Mouse (Mus musculus): ENCODE measurements around the gene Gm49387. TPM values are rescaled to one million over a fixed set of nuclear protein-coding genes. Genes with fewer than 3 reads are reported as not detected.
"Not testable (repeated sequence)": the region's sequence is repeated elsewhere in the genome, so short reads cannot be mapped to it uniquely, and the experiment has no call there.

Gm49387 gene
- polyA plus RNA-seq, 1 experiment: not detected

GRCm38 (mm10) chr14:31613671-31614070 is 27.0 kb downstream of the Gm49387 start:
- TF ChIP-seq CTCF (IDR thresholded peaks at IDR 0.05; ENCODE audit: borderline replicate concordance, insufficient read depth, low read length): no peak
- TF ChIP-seq POLR2A (IDR thresholded peaks at IDR 0.05; ENCODE audit: low read depth, low read length): no peak
- H3K27ac ChIP-seq (ENCODE audit: insufficient read depth, low read length): no peak overlapping the region
- no peak overlapping the region for H3K4me3 ChIP-seq (ENCODE audit: insufficient read depth, low read length)
- no peaks in the 10 kb centered on the region for H3K4me1 ChIP-seq (ENCODE audit: control insufficient read depth, insufficient read depth, low read length)

- Histone ChIP-seq H3K4me1 (ENCODE audit: control insufficient read depth, insufficient read depth, low read length) (no peaks in the 10 kb centered on the region), H3K27ac (ENCODE audit: insufficient read depth, low read length) (no peak overlapping the region), H3K4me3 (ENCODE audit: insufficient read depth, low read length) (no peak overlapping the region)
- no peak for TF ChIP-seq POLR2A (IDR thresholded peaks at IDR 0.05; ENCODE audit: low read depth, low read length)
- no peak for TF ChIP-seq CTCF (IDR thresholded peaks at IDR 0.05; ENCODE audit: borderline replicate concordance, insufficient read depth, low read length)
Observed at GRCm38 (mm10) chr14:31611986-31612385, 28.7 kb downstream of the Gm49387 start.

GRCm38 (mm10) chr14:31605514-31605913 is 35.2 kb downstream of the Gm49387 start:
- TF ChIP-seq POLR2A (IDR thresholded peaks at IDR 0.05; ENCODE audit: low read depth, low read length) (no peak), CTCF (IDR thresholded peaks at IDR 0.05; ENCODE audit: borderline replicate concordance, insufficient read depth, low read length) (no peak)
- Histone ChIP-seq H3K27ac (ENCODE audit: insufficient read depth, low read length) (no peak overlapping the region), H3K4me1 (ENCODE audit: control insufficient read depth, insufficient read depth, low read length) (no peaks in the 10 kb centered on the region), H3K4me3 (ENCODE audit: insufficient read depth, low read length) (no peak overlapping the region)

DNA sequence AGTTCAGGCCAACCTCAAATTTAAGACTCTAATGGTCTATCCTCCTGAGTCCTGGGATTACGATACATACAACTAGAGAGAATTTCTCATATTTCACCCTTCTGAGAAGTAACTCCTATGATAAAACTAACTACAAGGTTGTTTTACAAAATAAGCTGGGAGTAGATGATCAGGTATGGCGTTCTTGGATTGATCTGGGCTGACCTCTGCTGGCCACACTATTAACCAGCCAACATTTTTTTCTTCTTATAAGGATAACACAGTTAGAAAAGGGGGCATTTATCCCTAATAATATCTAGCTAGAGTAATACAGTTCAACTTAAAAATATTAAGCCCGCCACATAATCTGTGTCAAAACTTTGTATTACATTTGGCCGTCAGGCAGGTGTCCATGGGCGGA is 35.8 kb downstream of the Gm49387 start:
- TF ChIP-seq CTCF (IDR thresholded peaks at IDR 0.05; ENCODE audit: borderline replicate concordance, insufficient read depth, low read length) (no peak), POLR2A (IDR thresholded peaks at IDR 0.05; ENCODE audit: low read depth, low read length) (no peak)
- Histone ChIP-seq H3K4me3 (ENCODE audit: insufficient read depth, low read length) (no peak overlapping the region), H3K4me1 (ENCODE audit: control insufficient read depth, insufficient read depth, low read length) (no peaks in the 10 kb centered on the region), H3K27ac (ENCODE audit: insufficient read depth, low read length) (no peak overlapping the region)

GRCm38 (mm10) chr14:31602616-31602979 is 38.1 kb downstream of the Gm49387 start:
- H3K4me3 ChIP-seq (ENCODE audit: insufficient read depth, low read length); H3K4me1 ChIP-seq (ENCODE audit: control insufficient read depth, insufficient read depth, low read length); H3K27ac ChIP-seq (ENCODE audit: insufficient read depth, low read length): not testable (repeated sequence)

- TF ChIP-seq CTCF (IDR thresholded peaks at IDR 0.05; ENCODE audit: borderline replicate concordance, insufficient read depth, low read length) (no peak), POLR2A (IDR thresholded peaks at IDR 0.05; ENCODE audit: low read depth, low read length) (no peak)
- H3K4me3 ChIP-seq (ENCODE audit: insufficient read depth, low read length): no peak overlapping the region
- H3K4me1 ChIP-seq (ENCODE audit: control insufficient read depth, insufficient read depth, low read length): no peaks in the 10 kb centered on the region
- no peak overlapping the region for H3K27ac ChIP-seq (ENCODE audit: insufficient read depth, low read length)
Observed at GRCm38 (mm10) chr14:31601908-31602615, 38.6 kb downstream of the Gm49387 start.

GRCm38 (mm10) chr14:31597446-31597845 is 43.2 kb downstream of the Gm49387 start:
- H3K27ac ChIP-seq (ENCODE audit: insufficient read depth, low read length): no peak overlapping the region
- TF ChIP-seq POLR2A (IDR thresholded peaks at IDR 0.05; ENCODE audit: low read depth, low read length) (no peak), CTCF (IDR thresholded peaks at IDR 0.05; ENCODE audit: borderline replicate concordance, insufficient read depth, low read length) (no peak)
- H3K4me3 ChIP-seq (ENCODE audit: insufficient read depth, low read length): no peak overlapping the region
- no peaks in the 10 kb centered on the region for H3K4me1 ChIP-seq (ENCODE audit: control insufficient read depth, insufficient read depth, low read length)

DNA sequence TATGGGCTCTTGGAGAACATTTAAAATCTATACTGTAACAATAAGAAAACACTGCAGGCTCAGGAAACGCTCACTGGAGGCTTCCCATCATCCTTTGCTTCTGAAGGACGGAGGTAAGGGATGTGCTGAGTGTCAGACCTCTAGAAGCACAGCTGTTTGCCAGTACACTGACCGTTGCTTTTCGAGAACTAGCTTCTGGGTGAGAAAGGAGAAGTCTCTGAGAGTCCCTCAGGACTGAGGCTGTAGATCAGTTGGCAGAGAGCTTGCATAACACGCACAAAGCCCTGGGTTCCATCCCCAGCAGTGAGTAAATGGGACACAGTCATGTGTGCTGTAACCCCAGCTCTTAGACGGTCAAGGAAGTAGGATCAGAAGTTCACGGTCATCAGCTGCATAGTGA is 44.3 kb downstream of the Gm49387 start:
- TF ChIP-seq CTCF (IDR thresholded peaks at IDR 0.05; ENCODE audit: borderline replicate concordance, insufficient read depth, low read length) (no peak), POLR2A (IDR thresholded peaks at IDR 0.05; ENCODE audit: low read depth, low read length) (no peak)
- H3K4me3 ChIP-seq (ENCODE audit: insufficient read depth, low read length): no peak overlapping the region
- H3K27ac ChIP-seq (ENCODE audit: insufficient read depth, low read length): no peak overlapping the region
- H3K4me1 ChIP-seq (ENCODE audit: control insufficient read depth, insufficient read depth, low read length): no peaks in the 10 kb centered on the region

DNA sequence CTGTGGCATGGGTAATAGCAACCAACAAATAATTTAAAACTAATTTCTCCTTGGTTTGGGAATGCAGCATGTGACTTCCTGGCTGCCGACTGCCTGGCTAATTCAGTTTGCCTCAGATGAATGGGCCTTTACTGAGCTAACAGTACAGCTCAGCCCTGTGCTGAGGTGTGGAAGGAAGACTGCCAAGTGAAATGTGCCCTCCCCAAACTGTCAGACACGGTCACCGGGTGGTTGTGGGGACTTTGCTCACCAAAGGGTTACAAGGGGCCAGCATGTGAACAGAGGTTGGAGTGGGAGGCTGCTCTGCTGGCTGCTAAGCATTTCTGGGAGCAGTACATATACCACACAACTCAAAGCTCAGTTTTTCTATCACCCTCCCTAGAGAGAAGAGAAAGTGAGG is 46.0 kb downstream of the Gm49387 start:
- H3K4me1 ChIP-seq (ENCODE audit: control insufficient read depth, insufficient read depth, low read length): no peaks in the 10 kb centered on the region
- no peak overlapping the region for H3K27ac ChIP-seq (ENCODE audit: insufficient read depth, low read length)
- H3K4me3 ChIP-seq (ENCODE audit: insufficient read depth, low read length): no peak overlapping the region
- TF ChIP-seq POLR2A (IDR thresholded peaks at IDR 0.05; ENCODE audit: low read depth, low read length): no peak
- no peak for TF ChIP-seq CTCF (IDR thresholded peaks at IDR 0.05; ENCODE audit: borderline replicate concordance, insufficient read depth, low read length)

DNA sequence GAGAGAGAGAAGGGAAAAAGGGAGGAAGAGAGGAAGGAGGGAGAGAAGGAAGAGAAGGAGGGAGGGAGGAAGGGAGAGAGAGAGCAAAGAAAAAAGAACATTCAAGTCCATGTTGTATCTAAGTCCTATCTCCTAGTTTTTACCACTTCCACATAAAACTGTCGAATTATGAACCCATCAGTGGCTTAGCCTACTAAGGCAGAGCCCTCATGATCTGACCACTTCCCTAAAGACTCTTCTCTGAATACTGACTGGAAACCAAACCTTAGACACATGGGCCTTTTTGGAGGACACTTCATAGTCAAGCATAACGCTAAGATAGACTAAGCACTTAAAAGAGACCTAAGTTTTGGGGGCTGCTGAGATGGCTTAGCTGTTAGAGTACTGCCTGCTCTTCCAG is 47.6 kb downstream of the Gm49387 start:
- Histone ChIP-seq H3K4me1 (ENCODE audit: control insufficient read depth, insufficient read depth, low read length) (no peaks in the 10 kb centered on the region), H3K4me3 (ENCODE audit: insufficient read depth, low read length) (no peak overlapping the region), H3K27ac (ENCODE audit: insufficient read depth, low read length) (no peak overlapping the region)
- no peak for TF ChIP-seq POLR2A (IDR thresholded peaks at IDR 0.05; ENCODE audit: low read depth, low read length)
- no peak for TF ChIP-seq CTCF (IDR thresholded peaks at IDR 0.05; ENCODE audit: borderline replicate concordance, insufficient read depth, low read length)

DNA sequence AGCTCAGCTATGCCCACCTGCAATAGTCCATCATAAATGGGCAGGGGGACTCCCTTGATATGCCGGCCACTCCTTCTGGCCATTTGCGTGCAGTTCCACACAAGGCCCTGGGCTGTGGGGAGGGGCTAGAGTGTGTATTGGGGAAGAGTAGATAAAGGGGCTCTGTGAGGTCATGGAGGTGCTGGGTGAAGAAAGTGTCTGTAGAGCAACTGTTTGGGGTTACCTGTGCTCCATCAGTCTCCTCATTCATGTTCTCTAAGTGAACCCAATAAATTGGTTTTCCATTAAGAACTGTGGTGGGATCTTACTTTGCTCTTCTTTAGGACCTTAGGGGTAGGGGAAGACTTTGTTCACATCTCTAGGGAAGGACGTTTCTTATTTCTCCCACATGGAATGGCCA is 49.4 kb downstream of the Gm49387 start, which contains the start of gene Colq:
TSS of gene Colq (minus strand) at position 101 of the 400 bp plus-strand sequence.
- no peak within 1 kb of the TSS for H3K27ac ChIP-seq (ENCODE audit: insufficient read depth, low read length)

More for the DNA sequence above, 49.4 kb downstream of the Gm49387 start, which contains the start of gene Colq:
- TF ChIP-seq POLR2A (IDR thresholded peaks at IDR 0.05; ENCODE audit: low read depth, low read length) (no peak), CTCF (IDR thresholded peaks at IDR 0.05; ENCODE audit: borderline replicate concordance, insufficient read depth, low read length) (no peak)
- Histone ChIP-seq H3K4me1 (ENCODE audit: control insufficient read depth, insufficient read depth, low read length) (no peaks in the 10 kb centered on the region), H3K4me3 (ENCODE audit: insufficient read depth, low read length) (no peak within 1 kb of the TSS)
